Mouse (Mus musculus) c-Kit-negative CD71-positive TER-119-positive erythroid progenitor cells, embryonic 14.5 days (primary cell): ENCODE measurements around the gene Rhobtb1.
A peak's percentile ranks its signal among the peaks of the same experiment; 100 is the strongest.

Source experiments
- DNase-seq: peaks from one replicate; pipeline ENCODE4 v3.0.0-alpha.2; 2013; ENCODE audit warnings: low read depth, low spot score

Rhobtb1 gene

GRCm38 (mm10) chr10:69274275-69274674 lies 123.0 kb downstream of the Rhobtb1 start:
- no peak for DNase-seq

- no peak for DNase-seq
Observed at GRCm38 (mm10) chr10:69274705-69275104, 123.5 kb downstream of the Rhobtb1 start.

GRCm38 (mm10) chr10:69275811-69276775 lies 124.9 kb downstream of the Rhobtb1 start:
- DNase-seq: no peak

GRCm38 (mm10) chr10:69276920-69277435 lies 125.7 kb downstream of the Rhobtb1 start:
- DNase-seq: no peak

GRCm38 (mm10) chr10:69278764-69279606 lies 127.8 kb downstream of the Rhobtb1 start:
- DNase-seq: no peak

GRCm38 (mm10) chr10:69279607-69279978 lies 128.4 kb downstream of the Rhobtb1 start:
- no peak for DNase-seq

- DNase-seq: no peak
Observed at GRCm38 (mm10) chr10:69286939-69287338, 135.7 kb downstream of the Rhobtb1 start.

- DNase-seq: no peak
Observed at GRCm38 (mm10) chr10:69288086-69288485, 136.9 kb downstream of the Rhobtb1 start.

- no peak for DNase-seq
Observed at GRCm38 (mm10) chr10:69288720-69289119, 137.5 kb downstream of the Rhobtb1 start.

- no peak for DNase-seq
Observed at GRCm38 (mm10) chr10:69290736-69291135, 139.5 kb downstream of the Rhobtb1 start.

GRCm38 (mm10) chr10:69295919-69296318 lies 144.7 kb downstream of the Rhobtb1 start:
- no peak for DNase-seq

- DNase-seq: no peak
Observed at GRCm38 (mm10) chr10:69299985-69300384, 148.8 kb downstream of the Rhobtb1 start.

- DNase-seq: no peak
Observed at GRCm38 (mm10) chr10:69302667-69303066, 151.4 kb downstream of the Rhobtb1 start.

GRCm38 (mm10) chr10:69304819-69305218 lies 153.6 kb downstream of the Rhobtb1 start:
- no peak for DNase-seq

- no peak for DNase-seq
Observed at GRCm38 (mm10) chr10:69305600-69305999, 154.4 kb downstream of the Rhobtb1 start.

- no peak for DNase-seq
Observed at GRCm38 (mm10) chr10:69306205-69306604, 155.0 kb downstream of the Rhobtb1 start.

- DNase-seq: peak; percentile 27
Observed at GRCm38 (mm10) chr10:69307067-69307466, 155.8 kb downstream of the Rhobtb1 start.

GRCm38 (mm10) chr10:69309109-69309508 lies 157.9 kb downstream of the Rhobtb1 start:
- no peak for DNase-seq

- no peak for DNase-seq
Observed at GRCm38 (mm10) chr10:69311867-69312266, 160.6 kb downstream of the Rhobtb1 start.

GRCm38 (mm10) chr10:69313944-69314343 lies 162.7 kb downstream of the Rhobtb1 start:
- no peak for DNase-seq

- DNase-seq: no peak
Observed at GRCm38 (mm10) chr10:69318514-69318913, 167.3 kb downstream of the Rhobtb1 start.
